In the genomic region with DNA sequence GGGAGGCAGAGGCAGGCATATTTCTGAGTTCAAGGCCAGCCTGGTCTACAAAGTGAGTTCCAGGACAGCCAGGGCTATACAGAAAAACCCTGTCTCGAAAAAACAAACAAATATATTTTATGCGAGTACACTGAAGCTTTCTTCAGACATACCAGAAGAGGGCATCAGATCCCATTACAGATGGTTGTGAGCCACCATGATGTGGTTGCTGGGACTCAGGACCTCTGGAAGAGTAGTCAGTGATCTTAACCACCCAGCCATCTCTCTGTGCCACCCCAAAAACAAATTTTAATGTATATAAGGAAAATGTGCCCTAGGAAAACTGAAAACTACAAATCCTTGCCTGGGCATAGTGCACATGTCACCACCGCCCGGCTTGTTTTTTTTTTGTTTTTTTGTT, we compare ENCODE assay signal across 11 mouse cellular contexts. TPM values are rescaled to one million over a fixed set of nuclear protein-coding genes. Genes with fewer than 3 reads are reported as not detected.
DNase-seq lines count a peak whose midpoint lies in the region; ATAC-seq and TF ChIP-seq lines count a peak whose summit lies in the region.
"Not testable (repeated sequence)": the region's sequence is repeated elsewhere in the genome, so short reads cannot be mapped to it uniquely, and the experiment has no call there.
"Had no signal": no experiment of that assay in that cellular context is flagged by ENCODE, and none has a peak within 500 bp of the region (broad histone marks: within the 10 kb centered on the region; RNA-seq: fewer than 3 reads in every experiment).

No protein-coding gene starts in this region.

- ATAC-seq in kidney, postnatal 0 days (replicated peaks; ENCODE audit: low FRiP score, low read depth); lung, embryonic 14.5 days (ENCODE audit: insufficient read depth): not testable (repeated sequence)

- peak; percentile 12; the same call in 1 of the 2 replicates for TF ChIP-seq CTCF in gastrocnemius, adult 2 months (IDR thresholded peaks at IDR 0.05)
- TF ChIP-seq CTCF in kidney, postnatal 0 days (IDR thresholded peaks at IDR 0.05; ENCODE audit: low read depth), result peak; percentile 43
- TF ChIP-seq CTCF in lung, embryonic 14.5 days (IDR thresholded peaks at IDR 0.05; ENCODE audit: low read depth), result 0 out of 2 replicates have a peak, but pooled peaks have one; percentile 6

- DNase-seq in 416B (ENCODE audit: low read depth) (peak; percentile 66), ES-CJ7 (ENCODE audit: low read depth, low spot score) (peak; percentile 64), R1 (ENCODE audit: low read depth, low spot score) (peak; percentile 65)
- not testable (repeated sequence) for DNase-seq in gastrocnemius, adult 2 months; kidney, postnatal 0 days (ENCODE audit: low spot score); lung, embryonic 14.5 days

- H3K36me3 ChIP-seq in kidney, postnatal 0 days (ENCODE audit: insufficient read depth, low read length); lung, embryonic 14.5 days (ENCODE audit: insufficient read depth): not testable (repeated sequence)

- H3K4me3 ChIP-seq in gastrocnemius, adult 2 months; kidney, postnatal 0 days (replicated peaks; ENCODE audit: low read depth, low read length); lung, embryonic 14.5 days (ENCODE audit: low read depth, low read length): not testable (repeated sequence)

- H3K4me1 ChIP-seq in kidney, postnatal 0 days (replicated peaks; ENCODE audit: insufficient read depth, low read length), result peaks cover 11% of the 10 kb centered on the region; the same call in 1 of the 2 replicates
- not testable (repeated sequence) for H3K4me1 ChIP-seq in lung, embryonic 14.5 days (ENCODE audit: insufficient read depth)

- H3K9ac ChIP-seq in kidney, postnatal 0 days (ENCODE audit: low read depth, low read length); lung, embryonic 14.5 days: not testable (repeated sequence)

- not testable (repeated sequence) for H3K27me3 ChIP-seq in kidney, postnatal 0 days (ENCODE audit: insufficient read depth, low read length); lung, embryonic 14.5 days (ENCODE audit: insufficient read depth, low read length)

- not testable (repeated sequence) for H3K4me2 ChIP-seq in kidney, postnatal 0 days (ENCODE audit: low read length); lung, embryonic 14.5 days

- intact Hi-C loops in gastrocnemius, adult 2 months (cut with DNase I), result loop anchor here (5.0 kb wide), 1 partner anchor 45 kb away; the partner anchor contains the start of genes Isg20l2 and Rrnad1

- 82% methylated on average over 4 of the region's 4 CpGs for WGBS in kidney, postnatal 0 days
- WGBS in lung, embryonic 14.5 days, result 79% methylated on average over 4 of the region's 4 CpGs

- not testable (repeated sequence) for H3K27ac ChIP-seq in gastrocnemius, adult 2 months; kidney, postnatal 0 days; lung, embryonic 14.5 days (ENCODE audit: low read depth)

- not testable (repeated sequence) for H3K9me3 ChIP-seq in kidney, postnatal 0 days (replicated peaks; ENCODE audit: low read length); lung, embryonic 14.5 days (ENCODE audit: low read depth, low read length)

RNA-seq across cellular contexts. Expression of gene Prcc, which starts 2.0 kb away (rescaled TPM):
- total RNA-seq in gastrocnemius, adult 2 months (2021), result 10 to 100 TPM; 45.5 to 52.8 TPM
- 14.8 and 15.1 TPM in 2 replicates for polyA plus RNA-seq in kidney, postnatal 0 days (2015; fragmentation: Nextera tagmentation; extraction: Ambion mirVana)
- polyA plus RNA-seq in lung, embryonic 14.5 days (2014; fragmentation: Nextera tagmentation; extraction: Ambion mirVana), result 13.4 and 14.2 TPM in 2 replicates

RNA-seq across cellular contexts. Expression of gene Hdgf, which starts 18.7 kb away (rescaled TPM):
- 100 to 1,000 TPM; 212 to 228 TPM for total RNA-seq in gastrocnemius, adult 2 months (2021)
- 193 and 200 TPM in 2 replicates for polyA plus RNA-seq in kidney, postnatal 0 days (2015; fragmentation: Nextera tagmentation; extraction: Ambion mirVana)
- polyA plus RNA-seq in lung, embryonic 14.5 days (2014; fragmentation: Nextera tagmentation; extraction: Ambion mirVana), result 287 and 288 TPM in 2 replicates

RNA-seq across cellular contexts. Expression of gene Mrpl24, which starts 31.9 kb away (rescaled TPM):
- 10 to 100 TPM; 44.1 to 50.2 TPM for total RNA-seq in gastrocnemius, adult 2 months (2021)
- 87.2 and 88.1 TPM in 2 replicates for polyA plus RNA-seq in kidney, postnatal 0 days (2015; fragmentation: Nextera tagmentation; extraction: Ambion mirVana)
- 64.8 and 65.5 TPM in 2 replicates for polyA plus RNA-seq in lung, embryonic 14.5 days (2014; fragmentation: Nextera tagmentation; extraction: Ambion mirVana)

RNA-seq across cellular contexts. Expression of gene Sh2d2a, which starts 40.8 kb away (rescaled TPM):
- total RNA-seq in gastrocnemius, adult 2 months (2021), result not detected
- polyA plus RNA-seq in kidney, postnatal 0 days (2015; fragmentation: Nextera tagmentation; extraction: Ambion mirVana), result 0.11 TPM in 1 of 2 replicates, not detected in the other
- 0.09 TPM in 2 replicates for polyA plus RNA-seq in lung, embryonic 14.5 days (2014; fragmentation: Nextera tagmentation; extraction: Ambion mirVana)
- total RNA-seq: gastrocnemius, adult 18-20 months had no signal
- polyA plus RNA-seq: embryonic facial prominence, embryonic 13.5 days; forebrain, embryonic 12.5 days; forebrain, embryonic 16.5 days; hindbrain, embryonic 11.5 days had no signal

RNA-seq across cellular contexts. Expression of gene Isg20l2, which starts 42.7 kb away (rescaled TPM):
- 1 to 10 TPM; 7.6 to 8.1 TPM for total RNA-seq in gastrocnemius, adult 2 months (2021)
- 40.4 and 42.1 TPM in 2 replicates for polyA plus RNA-seq in kidney, postnatal 0 days (2015; fragmentation: Nextera tagmentation; extraction: Ambion mirVana)
- polyA plus RNA-seq in lung, embryonic 14.5 days (2014; fragmentation: Nextera tagmentation; extraction: Ambion mirVana), result 44.0 and 50.5 TPM in 2 replicates
